Mouse (Mus musculus): ENCODE measurements around the gene Brip1. TPM values are rescaled to one million over a fixed set of nuclear protein-coding genes. Genes with fewer than 3 reads are reported as not detected.
"Not testable (repeated sequence)": the region's sequence is repeated elsewhere in the genome, so short reads cannot be mapped to it uniquely, and the experiment has no call there.

Gene Brip1
- polyA plus RNA-seq (2017; shearing (Covaris generic)), result 1 to 10 TPM; 1.4 to 2.9 TPM

DNA sequence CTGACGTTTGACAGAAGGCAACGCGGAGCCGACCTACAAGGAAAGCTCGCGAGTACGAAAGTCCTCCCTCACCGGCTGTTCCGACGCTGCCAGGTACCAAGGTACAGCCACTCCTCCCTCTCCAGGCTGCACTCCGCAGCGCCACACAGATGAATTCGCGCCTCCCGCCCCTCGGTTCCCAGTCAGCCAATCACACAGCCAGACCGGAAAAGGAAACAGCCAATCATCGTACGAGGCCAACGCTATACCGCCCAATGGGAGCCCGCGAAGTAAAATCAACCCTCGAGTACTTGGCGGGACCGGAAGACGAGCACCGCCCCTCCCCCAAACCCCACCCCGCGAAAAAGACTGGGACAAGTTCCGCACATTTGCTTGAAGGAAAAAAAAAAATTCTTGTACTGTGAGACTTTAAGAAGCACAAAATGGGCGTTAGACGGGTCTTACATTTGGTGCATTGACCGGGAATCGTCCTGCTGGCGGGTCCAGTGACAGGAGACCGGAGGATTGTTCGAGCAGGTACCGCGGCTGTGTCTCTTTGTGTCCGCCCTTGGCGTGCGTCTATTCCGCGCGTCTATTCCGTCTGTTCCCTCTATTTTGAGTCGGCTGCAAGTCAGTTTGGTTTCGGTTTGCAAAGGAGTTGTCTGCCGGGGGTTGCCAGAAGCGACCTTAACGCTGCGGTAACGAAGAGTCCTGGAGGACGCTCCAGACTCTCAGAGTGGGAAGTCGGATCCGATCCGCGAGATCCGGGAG, at the start of gene Brip1:
Brip1 (minus strand) TSS at position 157 of the 750 bp plus-strand sequence.
- peak; percentile 100 for ATAC-seq

DNA sequence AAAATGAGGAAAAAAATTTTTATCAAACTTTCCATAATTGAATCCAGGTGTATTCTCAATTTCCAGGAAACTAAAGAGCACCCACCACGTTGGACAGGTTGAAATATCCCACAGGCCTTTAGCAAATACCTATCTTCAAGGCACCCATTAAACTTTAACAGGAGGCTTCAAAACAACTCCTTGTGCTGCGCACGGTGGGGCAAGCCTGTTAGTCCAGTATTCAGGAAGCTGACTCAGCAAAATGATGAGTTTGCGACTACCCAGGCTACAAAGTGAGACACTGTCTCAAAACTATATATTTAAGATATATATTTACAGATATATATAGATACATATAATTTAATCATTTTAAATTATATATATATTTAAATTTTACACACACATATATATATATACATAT, 31.5 kb upstream of the Brip1 start:
- no peak for ATAC-seq

DNA sequence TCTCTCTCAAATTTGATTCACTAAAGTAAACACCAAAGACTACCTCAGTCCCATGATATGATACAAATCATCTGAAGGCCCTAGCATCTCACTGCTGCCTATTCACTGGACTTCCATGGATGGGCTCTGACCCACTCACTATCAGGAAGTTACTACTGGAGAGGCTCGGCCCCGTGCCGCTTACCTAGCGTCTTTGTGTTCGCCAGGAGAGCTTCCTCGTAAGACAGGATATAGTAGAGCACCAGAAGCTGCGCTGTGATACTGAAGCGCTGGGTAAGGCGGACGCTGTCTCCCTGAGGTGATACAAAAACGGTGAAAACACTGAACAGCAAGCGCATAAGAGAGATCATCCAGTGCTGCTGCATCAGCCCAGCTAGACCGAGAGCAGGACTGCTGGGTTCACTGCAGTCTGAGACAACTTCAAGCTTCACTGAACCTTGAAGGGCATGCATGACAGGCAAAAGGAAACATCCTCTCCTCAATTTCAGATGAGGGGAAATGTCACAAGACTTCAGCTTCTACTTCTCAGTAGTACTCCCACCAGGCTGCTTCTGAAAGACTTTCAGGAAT, 30.9 kb upstream of the Brip1 start:
- no peak for ATAC-seq

DNA sequence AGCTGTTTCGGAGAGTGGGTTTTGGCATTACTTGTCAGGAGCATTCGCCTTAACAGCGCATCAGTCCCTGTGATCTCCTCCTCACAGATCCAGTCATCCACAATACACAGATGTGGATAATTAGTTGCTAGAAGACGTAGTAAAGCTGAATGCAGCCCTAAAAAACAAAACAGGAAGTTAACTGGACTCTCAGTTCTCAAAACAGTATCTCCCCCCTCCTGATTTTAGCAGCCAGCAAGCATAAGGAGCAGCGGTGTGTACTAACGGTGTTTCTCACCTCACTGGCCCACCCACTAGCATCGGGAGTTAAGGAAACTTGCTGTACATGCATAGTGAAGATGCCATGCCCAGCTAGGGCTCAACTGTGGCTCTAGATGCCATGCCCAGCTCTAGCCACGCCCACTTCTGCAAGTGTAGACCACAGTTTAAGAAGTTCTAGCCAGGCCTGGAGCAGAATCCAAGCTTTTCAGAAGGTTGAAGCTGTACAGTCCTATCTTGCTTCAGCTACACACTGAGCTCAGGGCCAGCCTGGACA, 25.7 kb upstream of the Brip1 start:
- no peak for ATAC-seq

DNA sequence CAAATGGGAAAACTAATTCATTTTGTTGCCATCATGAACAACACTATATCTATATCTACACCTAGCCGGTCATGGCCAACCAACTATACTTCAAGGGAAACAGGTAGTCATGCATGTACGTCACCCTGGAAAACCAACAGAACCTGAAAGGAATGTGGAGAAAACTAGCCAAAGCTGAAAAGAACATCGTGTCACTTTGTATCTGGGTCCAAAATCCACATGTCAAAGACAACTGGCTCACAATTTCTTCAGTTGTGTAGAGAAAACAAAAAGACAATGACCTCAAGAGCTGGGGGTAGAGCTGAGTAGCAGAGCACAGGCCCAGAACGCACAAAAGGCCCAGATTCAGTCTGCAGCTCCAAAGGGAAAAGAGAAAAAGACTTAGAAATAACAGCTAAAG, 24.8 kb upstream of the Brip1 start:
- no peak for ATAC-seq

DNA sequence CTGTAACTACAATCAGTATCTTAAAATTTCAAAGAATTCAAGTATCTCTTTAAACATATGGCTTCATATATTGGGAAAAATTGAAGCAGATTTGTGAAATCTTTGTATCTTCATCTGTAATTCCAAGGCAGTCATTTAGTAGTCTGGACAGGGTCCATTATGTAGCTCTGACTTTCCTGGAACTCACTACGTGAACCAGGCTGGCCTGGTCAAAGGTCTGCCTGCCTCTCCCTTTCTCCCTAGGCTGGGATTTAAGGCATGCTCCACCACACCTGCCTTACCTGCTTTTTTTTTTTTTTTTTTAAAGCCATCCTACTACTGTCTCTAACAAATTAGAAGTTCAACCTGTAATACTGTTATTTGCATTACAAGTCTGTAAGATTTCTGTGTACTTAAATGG, 10.8 kb upstream of the Brip1 start:
- ATAC-seq, result no peak

DNA sequence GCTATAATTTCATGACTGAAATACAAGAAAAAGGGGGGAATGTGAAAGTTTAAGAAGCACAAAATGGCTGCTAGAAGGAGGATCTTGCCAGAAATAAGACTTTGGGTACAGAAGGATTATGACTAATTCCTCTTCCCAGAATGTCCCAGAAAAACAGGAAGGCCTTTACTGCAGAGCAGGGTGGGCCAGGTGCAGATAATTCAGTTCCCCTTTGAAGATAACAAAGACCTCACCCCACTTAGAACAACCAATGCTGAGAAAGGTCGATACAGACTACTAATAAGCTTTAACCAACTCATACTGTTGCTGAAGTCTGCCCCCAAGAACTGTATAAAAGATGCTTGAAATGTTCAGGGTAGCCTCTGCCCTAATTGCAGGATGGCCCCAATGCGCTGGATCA, 8.1 kb upstream of the Brip1 start:
- no peak for ATAC-seq

DNA sequence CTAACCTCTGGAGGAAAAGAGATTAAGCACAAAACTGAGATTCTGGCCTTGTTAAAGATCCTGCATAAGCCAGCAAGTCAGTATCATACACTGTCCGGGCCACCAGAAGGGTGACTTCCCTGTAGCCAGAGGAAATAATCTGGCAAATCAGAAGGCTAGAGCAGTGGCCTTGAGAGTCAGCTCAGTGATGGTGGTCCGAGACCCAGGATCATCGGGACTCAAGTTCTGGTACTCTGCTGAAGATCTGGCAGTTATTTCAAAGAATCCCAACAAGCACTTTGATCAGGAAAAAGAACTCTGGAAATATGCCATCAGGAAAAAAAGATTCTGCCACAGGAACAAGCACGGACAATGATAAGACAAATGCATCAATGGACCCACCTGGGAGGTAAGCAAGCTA, 4.9 kb upstream of the Brip1 start:
- ATAC-seq, result no peak

DNA sequence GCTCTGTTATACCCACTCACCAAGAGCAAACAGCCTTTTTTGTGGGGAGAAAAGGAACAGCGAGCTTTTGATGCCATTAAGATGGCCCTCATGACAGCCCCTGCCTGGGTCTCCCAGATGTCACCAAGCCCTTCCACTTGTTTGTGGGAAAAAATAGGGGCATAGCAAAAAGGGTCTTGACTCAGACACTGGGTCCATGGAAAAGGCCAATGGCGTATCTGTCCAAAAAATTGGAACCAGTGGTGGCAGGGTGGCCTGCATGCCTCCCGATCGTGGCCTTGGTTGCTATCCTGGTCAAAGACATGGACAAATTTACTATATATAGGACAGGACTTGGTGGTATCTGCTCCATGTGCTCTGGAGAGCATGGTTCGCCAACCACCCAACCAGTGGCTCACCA, 4.0 kb upstream of the Brip1 start:
- ATAC-seq, result no peak

DNA sequence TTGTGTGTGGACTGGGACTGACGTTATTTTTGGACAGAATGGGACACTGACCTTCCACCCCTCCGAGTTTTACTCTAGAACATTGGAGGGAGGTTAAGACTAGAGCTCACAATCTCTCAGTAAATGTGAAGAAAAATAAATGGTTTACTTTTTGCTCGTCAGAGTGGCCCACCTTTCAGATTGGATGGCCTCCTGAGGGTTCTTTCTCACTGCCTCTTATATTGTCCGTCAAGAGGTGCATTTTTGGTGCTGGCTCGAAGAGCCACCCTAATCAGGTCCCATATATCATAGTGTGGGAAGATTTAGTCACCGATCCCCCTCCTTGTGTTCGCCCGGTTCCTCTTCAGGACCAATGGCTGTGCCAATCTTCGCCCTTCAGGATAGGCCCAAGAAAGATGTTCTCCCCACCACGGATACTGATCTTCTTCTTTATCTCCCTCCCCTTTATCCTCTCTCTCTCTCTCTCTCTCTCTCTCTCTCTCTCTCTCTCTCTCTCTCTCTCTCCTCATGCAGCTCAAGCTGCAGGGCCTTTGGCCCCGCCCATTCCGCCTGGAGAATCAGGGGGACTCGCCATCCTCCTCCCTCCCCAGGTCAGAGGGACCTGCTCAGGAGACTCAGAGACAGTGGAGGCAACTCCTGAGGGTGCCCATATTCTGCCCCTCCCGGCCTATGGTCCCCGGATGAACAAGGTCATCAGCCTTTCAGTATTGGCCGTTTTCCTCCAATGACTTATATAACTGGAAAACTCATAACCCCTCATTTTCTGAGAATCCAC, 1.1 kb upstream of the Brip1 start:
- ATAC-seq, result no peak

DNA sequence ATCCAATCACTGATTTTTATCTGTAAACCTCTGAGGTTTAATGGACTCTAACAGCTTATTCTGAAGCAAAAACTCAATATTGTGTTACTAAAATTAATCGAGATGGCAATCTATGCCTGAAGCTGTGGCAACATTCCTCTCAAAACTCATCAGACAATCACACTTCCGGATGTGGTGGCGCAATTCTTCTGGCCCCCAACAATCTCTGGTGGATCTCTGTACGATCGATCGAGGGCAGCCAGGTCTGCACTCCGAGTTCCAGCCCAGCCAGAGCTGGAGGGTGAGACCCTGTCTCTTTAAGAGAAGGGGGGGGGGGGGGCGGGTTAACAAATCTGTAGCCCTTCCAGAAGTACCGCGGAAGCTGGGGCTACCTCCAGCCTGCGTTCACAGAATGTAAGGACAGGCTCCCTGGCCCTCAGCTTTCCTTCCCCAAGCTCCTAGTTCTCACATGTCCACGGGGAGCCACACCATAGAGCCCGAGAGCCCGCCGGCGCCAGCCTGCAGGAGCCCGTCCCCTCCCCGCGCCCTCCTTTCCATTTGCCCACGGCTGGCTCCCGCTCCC, 452 bp downstream of the Brip1 start:
- ATAC-seq, result peak; percentile 1

DNA sequence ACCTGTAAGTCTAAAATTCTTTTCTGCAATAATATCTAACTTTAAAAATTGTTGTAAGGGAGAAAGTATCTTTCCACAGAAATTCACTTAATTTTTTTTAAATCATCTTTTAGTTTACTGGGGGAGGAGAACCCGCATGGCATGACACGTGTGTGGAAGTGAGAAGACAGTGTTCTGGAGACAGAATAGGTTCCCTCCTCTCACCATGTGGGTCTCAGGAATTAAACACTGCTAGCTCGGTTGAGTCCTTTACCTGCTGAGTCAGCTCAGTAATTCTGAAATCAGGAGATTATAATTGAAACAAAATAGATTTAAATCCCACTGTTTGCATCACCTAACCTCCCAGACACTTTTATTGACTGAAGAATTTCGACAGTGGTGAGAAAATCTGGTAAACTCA, 1.3 kb downstream of the Brip1 start:
- no peak for ATAC-seq

DNA sequence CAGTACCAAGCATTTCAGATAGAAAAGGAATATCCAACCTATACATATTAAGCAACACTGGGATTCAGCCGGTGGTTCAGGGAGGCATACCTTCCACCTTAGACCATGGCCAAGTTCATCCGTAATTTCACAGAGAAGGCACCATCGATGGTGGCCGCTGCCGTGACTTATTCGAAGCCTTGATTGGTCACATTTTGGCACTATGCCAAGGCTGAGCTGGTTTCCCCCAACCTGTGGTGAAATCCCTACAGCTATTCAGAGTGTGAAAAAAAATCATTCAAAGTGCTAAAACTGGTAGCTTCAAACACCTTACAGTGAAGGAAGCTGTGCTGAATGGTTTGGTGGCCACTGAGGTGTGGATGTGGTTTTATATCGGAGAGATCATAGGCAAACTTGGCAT, 15.8 kb downstream of the Brip1 start:
- not testable (repeated sequence) for ATAC-seq

DNA sequence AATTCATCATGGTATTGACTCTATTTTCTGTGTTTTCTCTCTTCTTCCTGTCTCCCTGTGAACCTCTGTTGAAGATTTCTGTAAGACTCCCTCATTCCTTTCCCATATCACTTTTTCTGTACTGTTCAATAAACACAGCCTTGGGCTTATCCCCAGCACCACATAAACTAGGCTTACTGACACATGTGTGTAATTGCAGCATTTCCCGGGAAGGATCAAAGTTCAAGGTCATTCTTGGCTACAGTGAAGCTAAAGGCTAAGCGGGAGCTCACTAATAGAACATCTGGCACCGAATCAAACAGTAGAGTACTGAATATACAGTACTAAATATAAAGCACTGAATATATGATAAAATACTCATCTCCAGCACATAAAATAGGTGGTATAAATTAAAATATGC, 25.2 kb downstream of the Brip1 start:
- ATAC-seq, result no peak

DNA sequence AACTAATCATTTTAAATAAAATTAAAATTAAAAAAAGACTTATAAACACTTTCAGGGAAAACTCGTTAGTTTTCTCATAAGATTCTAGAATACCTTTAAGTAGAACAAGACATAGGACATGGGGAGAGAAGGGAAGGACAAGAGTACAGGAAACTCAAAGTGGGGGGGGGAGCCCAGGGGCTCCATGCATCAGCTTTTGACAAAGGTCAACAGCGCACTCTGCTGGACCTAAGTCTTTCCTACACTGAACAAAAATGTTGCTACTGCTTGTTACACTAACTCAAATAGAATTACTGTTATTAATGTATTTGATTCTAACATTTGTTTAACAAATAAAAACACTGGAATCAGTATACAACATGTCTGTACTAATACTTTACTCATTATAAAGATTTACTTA, 26.8 kb downstream of the Brip1 start:
- peak; percentile 43 for ATAC-seq

DNA sequence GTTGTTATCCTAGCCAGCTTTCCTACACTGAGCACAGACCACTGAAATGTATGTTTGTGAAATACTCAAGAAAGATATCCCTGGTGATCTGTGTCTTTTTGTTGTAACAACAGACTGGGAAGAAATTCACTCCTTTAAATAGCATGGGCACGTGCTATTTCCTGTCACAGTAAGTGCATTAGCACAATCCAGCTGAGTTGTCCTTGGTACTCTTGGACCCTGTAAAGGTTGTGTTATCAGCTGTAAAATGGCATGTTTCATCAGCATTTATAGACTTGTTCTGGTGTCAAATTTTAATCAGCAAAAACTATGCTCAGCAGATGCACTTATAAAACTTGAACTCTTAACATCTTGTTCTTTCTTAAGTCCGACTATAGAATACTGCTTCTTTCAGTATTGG, 30.2 kb downstream of the Brip1 start:
- no peak for ATAC-seq

DNA sequence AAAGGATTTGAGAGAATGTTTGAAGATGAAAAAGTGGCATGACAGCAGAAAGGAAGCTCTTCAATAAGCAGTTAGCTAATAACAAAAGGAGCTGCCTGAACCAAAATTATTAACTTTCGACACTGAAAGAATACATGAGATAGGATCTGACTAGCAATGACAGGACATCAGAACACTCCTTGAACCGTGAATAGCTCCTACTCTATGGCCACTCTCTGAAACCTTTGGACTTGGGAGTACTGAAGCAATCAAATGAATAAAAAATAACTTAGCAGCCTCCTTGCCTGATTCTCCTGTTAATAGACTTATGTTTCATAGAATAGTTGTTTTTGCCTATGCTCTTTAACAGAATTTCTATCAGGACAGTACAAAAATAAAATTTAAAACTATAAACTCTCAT, 40.7 kb downstream of the Brip1 start:
- no peak for ATAC-seq

DNA sequence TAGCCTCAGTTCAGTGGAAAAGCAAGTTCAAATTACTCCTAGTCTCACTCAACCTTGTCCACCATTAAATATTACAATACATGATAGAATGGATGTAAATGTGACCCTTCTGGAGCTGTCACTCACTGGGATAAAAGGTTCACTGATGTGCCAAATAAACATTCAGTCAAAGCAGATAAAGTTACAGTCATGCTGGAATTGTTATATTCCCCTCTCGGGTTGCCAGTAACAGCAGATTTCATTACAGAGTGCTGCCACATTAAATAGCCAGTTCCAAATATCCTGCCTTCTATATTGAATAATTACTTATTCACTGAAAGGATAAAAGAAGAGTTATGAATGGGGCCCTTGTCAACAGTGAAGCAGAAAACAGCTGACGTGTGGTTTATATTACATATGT, 42.0 kb downstream of the Brip1 start:
- no peak for ATAC-seq

DNA sequence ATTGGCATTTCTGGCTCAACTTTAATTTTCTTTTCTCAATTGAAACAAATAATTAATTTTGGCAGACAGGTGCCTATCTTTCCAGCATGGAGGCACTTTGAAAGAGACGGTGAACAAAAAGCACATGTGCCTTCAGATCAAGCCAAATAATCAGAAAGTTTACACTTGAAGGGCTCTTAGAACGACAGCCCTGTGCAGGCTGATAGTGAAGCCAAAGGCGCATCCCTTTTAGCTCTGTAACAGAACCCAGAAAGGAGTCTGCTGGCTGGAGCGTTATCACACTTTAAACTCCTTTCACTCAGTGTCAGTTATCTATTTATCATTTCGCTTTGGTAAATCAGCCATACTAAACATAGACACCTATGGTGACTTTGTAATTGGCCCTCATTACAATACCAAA, 45.4 kb downstream of the Brip1 start:
- ATAC-seq, result no peak

DNA sequence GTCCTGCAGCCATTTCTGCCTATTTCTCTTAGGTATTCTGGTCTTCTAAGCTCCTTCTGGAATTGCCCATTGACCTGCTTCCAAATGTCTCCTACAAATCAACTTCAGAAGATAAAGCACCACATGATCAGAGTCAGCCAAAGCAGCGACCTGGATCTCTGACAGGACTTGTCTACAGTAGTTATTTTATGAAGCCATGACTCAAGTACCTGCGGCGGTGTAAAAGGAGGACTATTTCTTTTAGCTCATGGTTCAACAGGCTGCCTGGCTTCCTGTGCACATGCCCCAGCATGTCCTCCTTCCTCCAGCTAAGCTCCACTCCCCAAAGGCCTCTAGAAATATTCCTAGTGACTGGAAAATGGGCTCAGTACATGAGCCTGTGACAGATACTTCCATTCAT, 69.7 kb downstream of the Brip1 start:
- no peak for ATAC-seq

DNA sequence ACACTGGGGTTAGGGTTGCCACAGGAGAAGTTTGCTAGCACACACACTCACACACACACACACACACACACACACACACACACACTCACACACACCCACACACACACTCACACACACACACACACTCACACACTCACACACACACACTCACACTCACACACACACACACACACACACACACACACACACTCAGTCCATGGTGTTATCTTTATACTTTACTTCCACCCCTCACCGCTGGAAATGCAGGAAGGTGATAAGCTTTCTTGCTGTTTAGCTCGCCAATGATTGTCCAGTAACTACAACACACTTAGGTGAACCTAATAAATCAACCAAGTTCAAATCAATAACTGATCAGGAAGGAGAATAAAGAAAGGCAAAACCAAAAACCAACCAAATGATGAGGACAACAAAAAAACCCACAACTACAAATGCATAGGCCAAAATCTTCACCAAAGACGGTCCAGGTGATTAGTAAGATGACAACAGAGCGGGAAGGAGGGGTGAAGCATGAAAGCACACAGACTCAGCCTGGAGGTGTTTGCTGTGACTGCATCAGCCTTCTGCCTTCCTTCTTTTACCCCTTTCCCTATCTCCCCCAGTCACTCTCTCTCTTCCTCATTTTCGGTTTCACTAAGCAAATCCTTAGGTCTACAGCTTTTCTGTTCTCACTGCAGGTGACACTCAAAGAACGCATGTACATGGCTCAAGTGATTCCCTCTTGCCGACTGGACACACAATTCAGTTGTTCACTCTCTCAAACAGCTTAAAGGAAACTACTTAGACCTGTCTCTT, 83.7 kb downstream of the Brip1 start:
- ATAC-seq, result no peak

DNA sequence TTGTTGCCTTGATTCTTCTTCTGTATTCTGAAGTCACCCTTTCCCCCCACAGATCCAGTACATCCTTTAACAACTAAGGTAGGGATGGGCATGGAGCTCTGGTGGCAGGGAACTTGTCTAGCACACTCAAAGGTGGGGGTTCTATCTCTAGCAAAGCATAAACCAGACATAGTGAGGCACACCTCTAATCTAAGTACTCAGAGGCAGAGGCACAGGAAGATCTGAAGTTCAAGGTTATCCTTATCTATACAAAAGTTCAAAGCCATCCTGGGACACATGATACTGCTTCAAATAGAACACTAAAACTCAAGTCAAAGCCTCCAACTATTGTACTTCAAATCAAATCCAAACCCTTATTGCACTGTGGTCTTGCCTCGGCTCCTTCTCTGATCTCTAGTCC, 85.0 kb downstream of the Brip1 start:
- no peak for ATAC-seq

DNA sequence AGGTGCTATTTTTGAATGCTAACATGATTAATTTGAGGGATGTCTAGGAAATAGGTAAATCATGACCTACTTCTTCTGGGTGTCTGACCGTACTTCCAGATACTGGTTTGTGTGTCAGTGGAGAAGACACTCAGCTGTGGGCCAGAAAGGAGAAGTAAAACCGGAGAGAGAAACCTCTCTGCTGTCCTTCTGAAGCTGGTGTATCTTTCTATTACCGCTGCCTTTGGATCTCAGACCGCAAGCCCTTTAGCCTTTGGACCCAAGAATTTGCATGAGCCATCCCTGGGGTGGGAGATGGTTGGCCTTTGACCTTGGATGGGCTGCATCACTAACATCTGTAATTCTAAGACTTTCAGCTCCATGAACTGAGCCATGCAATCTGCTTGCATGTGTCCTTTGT, 93.7 kb downstream of the Brip1 start:
- no peak for ATAC-seq
